8 mouse cellular contexts compared by ENCODE assay signal in genomic region chr16:30539433-30539832, GRCm38 (mm10). TPM values are rescaled to one million over a fixed set of nuclear protein-coding genes. Genes with fewer than 3 reads are reported as not detected.
A peak's percentile ranks its signal among the peaks of the same experiment; 100 is the strongest.
DNase-seq lines count a peak whose midpoint lies in the region; ATAC-seq and TF ChIP-seq lines count a peak whose summit lies in the region.
"Had no signal": no experiment of that assay in that cellular context is flagged by ENCODE, and none has a peak within 500 bp of the region (broad histone marks: within the 10 kb centered on the region; RNA-seq: fewer than 3 reads in every experiment).

No protein-coding gene starts in this region.

- H3K36me3 ChIP-seq in liver, adult 2 months (ENCODE audit: control insufficient read depth, insufficient read depth, low read length): no peaks in the 10 kb centered on the region
- no peaks in the 10 kb centered on the region for H3K36me3 ChIP-seq in liver, embryonic 12.5 days
- peaks cover 19% of the 10 kb centered on the region; the same call in 1 of the 2 replicates for H3K36me3 ChIP-seq in heart, embryonic 12.5 days

- H3K4me1 ChIP-seq in liver, adult 2 months (ENCODE audit: control insufficient read depth, insufficient read depth, low read length): no peaks in the 10 kb centered on the region
- peaks cover 1% of the 10 kb centered on the region; the same call in 1 of the 2 replicates for H3K4me1 ChIP-seq in liver, embryonic 12.5 days
- peaks cover 49% of the 10 kb centered on the region for H3K4me1 ChIP-seq in heart, embryonic 12.5 days (replicated peaks)
- no peaks in the 10 kb centered on the region; the same call in 1 of the 2 replicates for H3K4me1 ChIP-seq in lung, adult 2 months (ENCODE audit: control insufficient read depth, insufficient read depth, low read length)
- H3K4me1 ChIP-seq: hindbrain, embryonic 15.5 days had no signal

- H3K4me2 ChIP-seq in liver, embryonic 12.5 days: no peak overlapping the region
- H3K4me2 ChIP-seq in heart, embryonic 12.5 days: no peak overlapping the region
- H3K4me2 ChIP-seq: hindbrain, embryonic 15.5 days had no signal

- no peak overlapping the region for H3K4me3 ChIP-seq in liver, adult 2 months (ENCODE audit: insufficient read depth, low read depth, low read length)
- no peak overlapping the region for H3K4me3 ChIP-seq in liver, embryonic 12.5 days
- no peak overlapping the region for H3K4me3 ChIP-seq in heart, embryonic 12.5 days
- H3K4me3 ChIP-seq in lung, adult 2 months (replicated peaks; ENCODE audit: extremely low read depth, low read depth, low read length): no peak overlapping the region
- H3K4me3 ChIP-seq: hindbrain, embryonic 15.5 days had no signal

- TF ChIP-seq CTCF in liver, adult 2 months (IDR thresholded peaks at IDR 0.05; ENCODE audit: low read depth, low read length): peak; percentile 82
- peak; percentile 69 for TF ChIP-seq CTCF in lung, adult 2 months (IDR thresholded peaks at IDR 0.05; ENCODE audit: insufficient read depth, low read length)

- no peaks in the 10 kb centered on the region for H3K27me3 ChIP-seq in liver, adult 2 months (ENCODE audit: control insufficient read depth, insufficient read depth, low read length)
- peaks cover 62% of the 10 kb centered on the region for H3K27me3 ChIP-seq in liver, embryonic 12.5 days (replicated peaks)
- no peaks in the 10 kb centered on the region for H3K27me3 ChIP-seq in heart, embryonic 12.5 days (replicated peaks)
- H3K27me3 ChIP-seq: hindbrain, embryonic 15.5 days had no signal

- no peak for ATAC-seq in liver, embryonic 12.5 days
- no peak for ATAC-seq in heart, embryonic 12.5 days (ENCODE audit: insufficient number of reproducible peaks, low FRiP score)

- H3K27ac ChIP-seq in liver, adult 2 months (replicated peaks; ENCODE audit: insufficient read depth, low read depth, low read length): no peak overlapping the region
- no peak overlapping the region for H3K27ac ChIP-seq in liver, embryonic 12.5 days
- H3K27ac ChIP-seq in heart, embryonic 12.5 days (ENCODE audit: poor library complexity, severe bottlenecking): peak overlapping the region; percentile 90
- H3K27ac ChIP-seq: hindbrain, embryonic 15.5 days had no signal

- H3K79me2 ChIP-seq in liver, adult 2 months (ENCODE audit: control insufficient read depth, insufficient read depth, low read length): no peaks in the 10 kb centered on the region

- DNase-seq in liver, adult 2 months (ENCODE audit: extremely low read depth, low read depth, low spot score): no peak
- DNase-seq in Muller cell, postnatal 12 days (ENCODE audit: inconsistent ontology term): peak; percentile 34
- peak; percentile 27 to 33 for DNase-seq in cerebellum, postnatal 36 days
- peak; percentile 63 for DNase-seq in lung, adult 2 months
- DNase-seq in spleen, postnatal 4 days (ENCODE audit: low spot score in 2 of 2): peak; percentile 51 to 82

- H3K9me3 ChIP-seq in liver, embryonic 12.5 days (replicated peaks): no peaks in the 10 kb centered on the region
- no peaks in the 10 kb centered on the region for H3K9me3 ChIP-seq in heart, embryonic 12.5 days (replicated peaks)
- H3K9me3 ChIP-seq: hindbrain, embryonic 15.5 days had no signal

- 27% methylated on average over 10 of the region's 10 CpGs for WGBS in liver, adult 2 months
- WGBS in liver, embryonic 12.5 days (ENCODE audit: insufficient replicate concordance): 20% methylated on average over 10 of the region's 10 CpGs
- WGBS in heart, embryonic 12.5 days: 20% methylated on average over 10 of the region's 10 CpGs
- 27% methylated on average over 10 of the region's 10 CpGs for WGBS in lung, adult 2 months

- no peak overlapping the region for H3K9ac ChIP-seq in liver, adult 2 months (ENCODE audit: low read depth, low read length)
- no peak overlapping the region for H3K9ac ChIP-seq in liver, embryonic 12.5 days
- no peak overlapping the region for H3K9ac ChIP-seq in heart, embryonic 12.5 days
- H3K9ac ChIP-seq: hindbrain, embryonic 15.5 days had no signal

- no peak for TF ChIP-seq POLR2A in liver, adult 2 months (IDR thresholded peaks at IDR 0.05; ENCODE audit: extremely low read depth, insufficient read depth, low read length)
- TF ChIP-seq POLR2A in lung, adult 2 months (IDR thresholded peaks at IDR 0.05; ENCODE audit: borderline replicate concordance, extremely low read depth, low read depth, low read length): no peak

RNA-seq across cellular contexts. Expression of gene Tmem44, which starts 11.2 kb away (rescaled TPM):
- total RNA-seq in liver, adult 2 months (2014; rRNA removed): 1.2 and 1.3 TPM in 2 replicates
- polyA plus RNA-seq in liver, adult 2 months (2012; rRNA removed): 0.80 and 2.0 TPM in 2 replicates
- polyA plus RNA-seq in liver, embryonic 12.5 days (2016; fragmentation: Nextera tagmentation; extraction: Ambion mirVana): 1.5 and 1.7 TPM in 2 replicates
- 23.8 and 26.9 TPM in 2 replicates for polyA plus RNA-seq in heart, embryonic 12.5 days (2016; fragmentation: Nextera tagmentation; extraction: Ambion mirVana)
- polyA plus RNA-seq in lung, adult 2 months (2012; rRNA removed): 55.5 and 57.0 TPM in 2 replicates

RNA-seq across cellular contexts. Expression of gene Lsg1, which starts 48.0 kb away (rescaled TPM):
- total RNA-seq in liver, adult 2 months (2014; rRNA removed): 8.3 and 10.0 TPM in 2 replicates
- polyA plus RNA-seq in liver, adult 2 months (2012; rRNA removed): 6.9 and 9.5 TPM in 2 replicates
- polyA plus RNA-seq in liver, embryonic 12.5 days (2016; fragmentation: Nextera tagmentation; extraction: Ambion mirVana): 49.2 and 50.9 TPM in 2 replicates
- 42.9 and 48.1 TPM in 2 replicates for polyA plus RNA-seq in heart, embryonic 12.5 days (2016; fragmentation: Nextera tagmentation; extraction: Ambion mirVana)
- 8.0 and 11.5 TPM in 2 replicates for polyA plus RNA-seq in lung, adult 2 months (2012; rRNA removed)
